Mouse (Mus musculus) hindbrain, embryonic 15.5 days (tissue): ENCODE measurements around the gene Bag1. TPM values are rescaled to one million over a fixed set of nuclear protein-coding genes. Genes with fewer than 3 reads are reported as not detected.

Experiments
- ATAC-seq: fragments of 200-750 bp; cut with Nextera tagmentation; 2 replicates; pipeline ENCODE4 v1.8.0; 2017; ENCODE audit warnings: low read depth, moderate number of reproducible peaks, moderate TSS enrichment; ENCODE audit not compliant: low FRiP score
- H3K27ac ChIP-seq: fragments of 300-500 bp; sonication (generic); replicated peaks from 2 replicates; pipeline ENCODE4 v1.5.1; 2015; ENCODE audit warnings: mild to moderate bottlenecking, inconsistent platforms
- H3K27me3 ChIP-seq: fragments of 300-500 bp; sonication (generic); 2 replicates; pipeline ENCODE4 v1.6.1; 2015; ENCODE audit warnings: control low read depth, inconsistent platforms
- H3K36me3 ChIP-seq: fragments of 300-500 bp; sonication (generic); 2 replicates; pipeline ENCODE4 v1.6.1; 2015; ENCODE audit warnings: control low read depth, inconsistent platforms
- H3K4me1 ChIP-seq: fragments of 300-500 bp; sonication (generic); replicated peaks from 2 replicates; pipeline ENCODE4 v1.6.1; 2015; ENCODE audit warnings: control low read depth, inconsistent platforms
- H3K4me2 ChIP-seq: fragments of 300-500 bp; sonication (generic); 2 replicates; pipeline ENCODE4 v1.6.1; 2015; ENCODE audit warnings: moderate library complexity, mild to moderate bottlenecking, inconsistent platforms
- H3K4me3 ChIP-seq: fragments of 300-500 bp; sonication (generic); 2 replicates; pipeline ENCODE4 v1.5.1; 2015; ENCODE audit warnings: mild to moderate bottlenecking, inconsistent platforms
- H3K9ac ChIP-seq: fragments of 300-500 bp; sonication (generic); 2 replicates; pipeline ENCODE4 v1.6.1; 2015; ENCODE audit warnings: inconsistent platforms
- H3K9me3 ChIP-seq: fragments of 300-500 bp; sonication (generic); 2 replicates; pipeline ENCODE4 v1.6.1; 2016; ENCODE audit warnings: control low read depth, inconsistent platforms
- WGBS: fragments of 180-500 bp; shearing (Covaris S2); methylation state at CpG from one replicate; pipeline ENCODE4 v1.1.7; 2015; 5-methylcytosine and 5-hydroxymethylcytosine counted together
- microRNA-seq: library from miRNA; unstranded; fragments of <30 nt; microRNA quantifications from one replicate; pipeline ENCODE4, GENCODE M21; 2016
- polyA plus RNA-seq: library from polyadenylated mRNA; unstranded; fragments of >200 nt; fragmentation: Nextera tagmentation; extraction: Ambion mirVana; gene quantifications from 2 replicates; pipeline ENCODE4 v1.2.1, GENCODE M21; 2015

The Bag1 gene
- polyA plus RNA-seq, 1 experiment from 2014 or later: 203 TPM

- no peak for ATAC-seq
- 96% methylated on average over 3 of the region's 3 CpGs for WGBS
Observed at GRCm38 (mm10) chr4:40900071-40900470, 48.0 kb downstream of the Bag1 start.

DNA sequence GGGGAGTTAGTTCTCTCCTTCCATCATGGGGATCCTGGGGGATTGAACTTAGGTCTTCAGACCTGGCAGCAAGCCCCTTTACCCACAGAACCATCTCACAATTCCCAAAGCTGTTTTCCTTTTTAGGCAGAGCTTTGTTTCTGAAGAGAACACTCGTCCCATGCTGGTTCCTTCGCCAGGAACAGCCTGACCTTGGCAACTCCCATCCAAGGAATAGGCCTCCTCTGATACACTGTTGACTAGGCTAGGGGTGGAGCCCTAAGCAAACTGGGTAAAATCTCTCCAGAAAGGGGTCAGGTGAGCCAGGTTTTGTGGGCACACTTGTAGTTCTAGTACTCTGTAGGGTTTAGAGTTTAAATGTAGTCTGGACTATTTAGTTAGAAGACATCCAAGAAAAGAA is 48.8 kb downstream of the Bag1 start:
- no peaks in the 10 kb centered on the region for H3K4me1 ChIP-seq
- H3K9ac ChIP-seq: no peak overlapping the region
- H3K36me3 ChIP-seq: no peaks in the 10 kb centered on the region
- H3K4me2 ChIP-seq: no peak overlapping the region
- no peaks in the 10 kb centered on the region for H3K27me3 ChIP-seq
- H3K9me3 ChIP-seq: no peaks in the 10 kb centered on the region
- no peak overlapping the region for H3K4me3 ChIP-seq
- H3K27ac ChIP-seq: no peak overlapping the region
- ATAC-seq: no peak
- 82% methylated on average over 2 of the region's 2 CpGs for WGBS

More at GRCm38 (mm10) chr4:40900071-40900470, 48.0 kb downstream of the Bag1 start:
- Histone ChIP-seq H3K27me3 (no peaks in the 10 kb centered on the region), H3K9me3 (no peaks in the 10 kb centered on the region), H3K36me3 (no peaks in the 10 kb centered on the region), H3K4me3 (no peak overlapping the region), H3K4me2 (no peak overlapping the region), H3K4me1 (no peaks in the 10 kb centered on the region), H3K27ac (no peak overlapping the region), H3K9ac (no peak overlapping the region)

DNA sequence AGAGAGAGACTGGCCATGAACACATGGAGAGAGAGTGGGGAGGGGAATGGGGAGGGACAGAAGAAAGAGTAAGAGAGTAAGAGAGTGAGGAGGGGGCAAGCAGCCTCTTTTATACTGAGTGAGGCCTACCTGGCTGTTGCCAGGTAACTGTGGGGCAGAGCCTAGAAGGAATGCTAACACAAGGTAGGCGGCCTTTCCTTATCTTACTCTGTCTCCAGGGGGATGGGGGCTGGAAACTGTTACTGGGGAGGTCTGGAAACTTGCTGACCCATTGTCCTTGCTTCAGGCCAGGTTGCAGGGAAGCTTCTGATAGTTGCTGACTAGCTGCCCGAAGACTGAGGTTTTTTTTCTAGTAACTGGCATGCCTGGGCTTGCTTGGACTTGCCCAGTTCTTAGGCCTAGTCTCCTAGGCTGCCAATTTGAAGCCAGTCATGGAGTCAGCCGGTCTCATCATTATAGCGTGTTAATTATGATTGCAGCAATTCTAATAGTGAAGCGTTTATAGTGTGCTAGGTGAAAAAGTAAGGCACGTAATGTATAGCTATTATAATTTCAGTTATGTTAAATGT is 49.5 kb downstream of the Bag1 start:
- Histone ChIP-seq H3K4me3 (no peak overlapping the region), H3K4me2 (no peak overlapping the region), H3K9me3 (no peaks in the 10 kb centered on the region), H3K27ac (no peak overlapping the region), H3K4me1 (no peaks in the 10 kb centered on the region), H3K9ac (no peak overlapping the region), H3K27me3 (no peaks in the 10 kb centered on the region), H3K36me3 (no peaks in the 10 kb centered on the region)
- no peak for ATAC-seq
- 88% methylated on average over 6 of the region's 6 CpGs for WGBS

DNA sequence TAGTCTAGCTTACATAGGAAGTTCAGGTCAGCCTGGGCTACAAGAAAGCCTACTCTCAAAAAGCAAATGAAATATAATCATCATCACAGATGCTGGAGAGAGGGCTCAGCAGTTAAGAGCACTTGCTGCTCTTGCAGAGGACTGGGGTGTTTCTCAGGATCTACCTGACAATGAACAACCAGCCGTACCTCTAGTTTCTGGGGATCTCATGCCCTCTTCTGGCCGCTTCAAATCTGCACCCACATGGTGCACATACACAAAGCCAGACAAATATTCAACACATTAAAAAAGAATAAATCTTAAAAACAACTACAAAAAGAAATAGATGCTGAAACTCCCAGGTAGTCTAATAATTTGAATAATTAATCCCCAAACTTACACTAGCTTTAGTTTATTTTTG is 52.4 kb downstream of the Bag1 start:
- Histone ChIP-seq H3K4me1 (no peaks in the 10 kb centered on the region), H3K36me3 (no peaks in the 10 kb centered on the region), H3K9me3 (no peaks in the 10 kb centered on the region), H3K27ac (no peak overlapping the region), H3K4me3 (no peak overlapping the region), H3K9ac (no peak overlapping the region), H3K27me3 (no peaks in the 10 kb centered on the region), H3K4me2 (no peak overlapping the region)
- ATAC-seq: no peak
- 97% methylated on average over 2 of the region's 2 CpGs for WGBS

- Histone ChIP-seq H3K27ac (no peak overlapping the region), H3K27me3 (no peaks in the 10 kb centered on the region), H3K9ac (no peak overlapping the region), H3K4me2 (no peak overlapping the region), H3K9me3 (no peaks in the 10 kb centered on the region), H3K36me3 (no peaks in the 10 kb centered on the region), H3K4me3 (no peak overlapping the region), H3K4me1 (no peaks in the 10 kb centered on the region)
- 95% methylated on average over 3 of the region's 3 CpGs for WGBS
- no peak for ATAC-seq
Observed at GRCm38 (mm10) chr4:40895118-40895517, 53.0 kb downstream of the Bag1 start.

DNA sequence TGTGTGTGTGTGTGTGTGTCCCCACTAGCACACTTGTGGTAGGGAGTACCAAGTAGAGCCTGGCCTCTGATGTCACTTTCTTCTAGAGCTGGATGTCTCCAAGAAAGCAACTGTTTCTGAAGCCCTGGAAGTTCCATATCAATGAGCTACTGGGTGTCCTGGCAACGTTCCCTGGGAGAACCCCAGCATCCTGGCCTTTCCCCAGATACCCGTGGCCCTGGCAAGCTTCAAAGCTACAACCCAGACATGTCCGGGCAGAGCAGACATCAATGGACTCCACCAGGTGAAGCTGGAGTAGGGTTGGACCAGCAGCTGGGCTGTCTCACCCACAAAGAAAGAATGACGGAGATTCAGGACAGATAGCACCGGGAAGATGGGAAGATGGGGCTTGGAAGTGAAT is 56.9 kb downstream of the Bag1 start:
- WGBS: 77% methylated on average over 5 of the region's 5 CpGs
- Histone ChIP-seq H3K4me2 (no peak overlapping the region), H3K9ac (no peak overlapping the region), H3K27ac (no peak overlapping the region), H3K27me3 (no peaks in the 10 kb centered on the region), H3K4me3 (no peak overlapping the region), H3K9me3 (no peaks in the 10 kb centered on the region), H3K36me3 (no peaks in the 10 kb centered on the region), H3K4me1 (no peaks in the 10 kb centered on the region)
- no peak for ATAC-seq

- Histone ChIP-seq H3K9me3 (no peaks in the 10 kb centered on the region), H3K4me3 (no peak overlapping the region), H3K4me2 (no peak overlapping the region), H3K36me3 (no peaks in the 10 kb centered on the region), H3K27me3 (no peaks in the 10 kb centered on the region), H3K9ac (no peak overlapping the region), H3K4me1 (no peaks in the 10 kb centered on the region), H3K27ac (no peak overlapping the region)
- no peak for ATAC-seq
- WGBS: 92% methylated on average over 4 of the region's 4 CpGs
Observed at GRCm38 (mm10) chr4:40889983-40890382, 58.1 kb downstream of the Bag1 start.

DNA sequence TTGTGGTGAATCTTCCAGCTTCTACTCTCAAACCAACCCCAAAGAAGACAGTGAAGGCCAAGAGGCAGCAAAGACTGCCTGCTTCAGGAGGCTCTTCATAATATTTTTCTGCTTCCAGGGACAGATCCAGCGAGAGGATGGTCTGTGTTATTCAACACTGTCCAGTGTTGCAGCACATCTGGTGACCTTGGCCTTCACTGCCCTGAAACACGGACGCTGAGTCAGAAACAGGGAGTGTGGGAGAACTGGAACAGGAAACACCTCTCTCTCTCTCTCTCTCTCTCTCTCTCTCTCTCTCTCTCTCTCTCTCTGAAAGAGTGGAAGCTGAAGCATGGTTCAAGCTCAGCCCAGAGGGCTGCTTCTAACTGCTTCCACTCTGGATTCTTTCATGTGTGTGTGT is 58.8 kb downstream of the Bag1 start:
- no peaks in the 10 kb centered on the region for H3K4me1 ChIP-seq
- H3K4me2 ChIP-seq: no peak overlapping the region
- no peaks in the 10 kb centered on the region for H3K27me3 ChIP-seq
- no peak overlapping the region for H3K4me3 ChIP-seq
- no peak overlapping the region for H3K27ac ChIP-seq
- ATAC-seq: no peak
- H3K9me3 ChIP-seq: no peaks in the 10 kb centered on the region
- 80% methylated on average over 3 of the region's 3 CpGs for WGBS
- no peak overlapping the region for H3K9ac ChIP-seq
- H3K36me3 ChIP-seq: no peaks in the 10 kb centered on the region

DNA sequence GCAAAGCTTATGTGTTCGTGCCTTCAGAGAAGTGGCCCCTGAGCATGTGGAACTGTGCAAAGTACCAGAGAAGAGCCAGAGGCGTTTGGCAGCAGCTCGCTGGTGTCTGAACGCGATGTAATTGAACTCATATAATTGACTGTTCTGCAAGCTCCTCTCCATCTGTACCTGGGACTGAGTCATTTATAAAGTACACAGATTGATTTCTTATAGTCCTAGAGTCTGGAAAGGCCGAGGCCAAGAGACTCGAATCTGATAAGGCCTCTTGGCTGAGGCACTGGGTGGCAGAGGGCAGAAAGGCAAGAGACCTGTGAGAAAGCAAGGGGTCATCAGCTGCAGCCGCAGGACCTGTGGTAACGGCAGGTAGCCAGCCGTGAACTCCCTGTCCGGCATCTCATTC is 59.3 kb downstream of the Bag1 start:
- Histone ChIP-seq H3K27me3 (no peaks in the 10 kb centered on the region), H3K4me2 (no peak overlapping the region), H3K36me3 (no peaks in the 10 kb centered on the region), H3K27ac (no peak overlapping the region), H3K9me3 (no peaks in the 10 kb centered on the region), H3K4me1 (no peaks in the 10 kb centered on the region), H3K9ac (no peak overlapping the region), H3K4me3 (no peak overlapping the region)
- no peak for ATAC-seq
- WGBS: 89% methylated on average over 11 of the region's 11 CpGs

Small RNA genes lying within 50 kb of the gene (microRNA-seq; reads per million reads assigned to microRNA genes)
- gene Mir3094: 4.6 reads per million, percentile 19 among the genes with 10 or more reads in this experiment

Other genes starting within 250 kb of the Bag1 start
- 44.4 and 45.9 TPM in 2 replicates for gene Aptx, start 245.1 kb downstream of the Bag1 start, polyA plus RNA-seq
- 639 and 670 TPM in 2 replicates for gene Dnaja1, start 226.1 kb downstream of the Bag1 start, polyA plus RNA-seq
- 113 and 121 TPM in 2 replicates for gene Smu1, start 190.4 kb downstream of the Bag1 start, polyA plus RNA-seq
- 8.1 and 8.6 TPM in 2 replicates for gene B4galt1, start 94.3 kb downstream of the Bag1 start, polyA plus RNA-seq
- not detected in 2 replicates for gene Spink4, start 28.2 kb downstream of the Bag1 start, polyA plus RNA-seq
- 150 and 157 TPM in 2 replicates for gene Chmp5, start 113 bp upstream of the Bag1 start, polyA plus RNA-seq
- 100 and 106 TPM in 2 replicates for gene Nfx1, start 22.6 kb upstream of the Bag1 start, polyA plus RNA-seq
- not detected in 2 replicates for gene Aqp7, start 99.8 kb upstream of the Bag1 start, polyA plus RNA-seq
- 0.30 and 0.46 TPM in 2 replicates for gene Aqp3, start 149.9 kb upstream of the Bag1 start, polyA plus RNA-seq
- 36.2 and 45.0 TPM in 2 replicates for gene Nol6, start 176.2 kb upstream of the Bag1 start, polyA plus RNA-seq
- gene Ube2r2, start 187.4 kb upstream of the Bag1 start, polyA plus RNA-seq: 57.9 and 58.5 TPM in 2 replicates